Mouse (Mus musculus) myocyte (in vitro differentiated cells): ENCODE results near the gene Trp63.

Source experiments
- CEBPB ChIP-seq: IDR thresholded peaks from 2 replicates; pipeline ENCODE4 v1.6.1; 2011; ENCODE audit warnings: mild to moderate bottlenecking, moderate library complexity; ENCODE audit not compliant: poor library complexity, insufficient read depth, severe bottlenecking
- E2F4 ChIP-seq: IDR thresholded peaks from one replicate; pipeline ENCODE4 v1.6.1; 2011; ENCODE audit warnings: mild to moderate bottlenecking, control low read depth, moderate library complexity; ENCODE audit not compliant: insufficient read depth
- MAX ChIP-seq: IDR thresholded peaks from one replicate; pipeline ENCODE4 v1.6.1; 2011; ENCODE audit warnings: low read depth, mild to moderate bottlenecking, control low read depth
- MYOD1 ChIP-seq, 3 experiments: IDR thresholded peaks; one replicate each; pipeline ENCODE4 v1.6.1; 2011; ENCODE audit warnings: control low read depth in 2 of 3, low read depth in 2 of 3, mild to moderate bottlenecking in 2 of 3, moderate library complexity in 1 of 3; ENCODE audit not compliant: insufficient read length in 2 of 3, control insufficient read depth in 1 of 3
- MYOG ChIP-seq, 3 experiments: IDR thresholded peaks; one replicate each; pipeline ENCODE4 v1.6.1; 2011; ENCODE audit warnings: control low read depth in 2 of 3, low read depth in 2 of 3, mild to moderate bottlenecking in 2 of 3; ENCODE audit not compliant: insufficient read length in 2 of 3, control insufficient read depth in 1 of 3, insufficient read depth in 1 of 3
- POLR2A ChIP-seq: IDR thresholded peaks from one replicate; pipeline ENCODE4 v1.6.1; 2011; ENCODE audit warnings: low read depth, mild to moderate bottlenecking, control low read depth, moderate library complexity; ENCODE audit not compliant: insufficient read length
- POLR2AphosphoS2 ChIP-seq: IDR thresholded peaks from one replicate; pipeline ENCODE4 v1.6.1; 2011; ENCODE audit warnings: low read depth, control low read depth; ENCODE audit not compliant: insufficient read length
- REST ChIP-seq: IDR thresholded peaks from one replicate; pipeline ENCODE4 v1.6.1; 2011; ENCODE audit warnings: mild to moderate bottlenecking, control low read depth, moderate library complexity; ENCODE audit not compliant: insufficient read depth, insufficient read length
- SRF ChIP-seq: IDR thresholded peaks from one replicate; pipeline ENCODE4 v1.6.1; 2011; ENCODE audit warnings: low read depth; ENCODE audit not compliant: control insufficient read depth, insufficient read length
- TCF12 ChIP-seq: IDR thresholded peaks from one replicate; pipeline ENCODE4 v1.6.1; 2011; ENCODE audit warnings: mild to moderate bottlenecking, control low read depth; ENCODE audit not compliant: poor library complexity, insufficient read depth, severe bottlenecking
- TCF3 ChIP-seq: IDR thresholded peaks from one replicate; pipeline ENCODE4 v1.6.1; 2011; ENCODE audit warnings: low read depth, control low read depth; ENCODE audit not compliant: insufficient read length
- USF1 ChIP-seq: IDR thresholded peaks from one replicate; pipeline ENCODE4 v1.6.1; 2011; ENCODE audit warnings: low read depth, mild to moderate bottlenecking, control low read depth, moderate library complexity

DNA sequence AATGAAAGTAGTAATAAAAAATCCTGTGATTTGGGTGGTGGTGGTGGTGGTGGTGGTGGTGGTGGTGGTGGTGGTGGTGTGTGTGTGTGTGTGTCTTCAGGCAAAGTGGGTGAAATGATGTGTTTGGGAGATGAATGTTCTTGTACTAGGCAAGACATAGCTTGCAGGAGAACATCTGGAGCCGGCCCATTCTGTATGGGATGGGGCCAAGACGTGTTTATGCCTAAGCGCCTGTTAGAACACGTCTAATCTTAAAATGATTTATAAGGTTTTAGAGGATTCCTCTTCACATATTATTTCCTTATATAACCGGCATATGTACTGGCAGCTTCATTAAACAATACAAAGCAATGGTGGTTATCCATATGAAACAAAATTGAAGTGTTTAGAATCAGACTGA is 152.2 kb downstream of the Trp63 start:
- TF ChIP-seq POLR2A (no peak), E2F4 (no peak), MYOG (IDR thresholded peaks at IDR 0.05; ENCODE audit: control insufficient read depth in 1 of 3, insufficient read depth in 1 of 3, insufficient read length in 2 of 3, low read depth in 2 of 3) (no peak), SRF (no peak), USF1 (no peak), REST (no peak), MAX (no peak), CEBPB (no peak), TCF12 (no peak), MYOD1 (IDR thresholded peaks at IDR 0.05; ENCODE audit: control insufficient read depth in 1 of 3, insufficient read length in 2 of 3, low read depth in 2 of 3) (no peak), POLR2AphosphoS2 (no peak), TCF3 (no peak)
